ENCODE assay signal across 14 mouse cellular contexts in the genomic region with DNA sequence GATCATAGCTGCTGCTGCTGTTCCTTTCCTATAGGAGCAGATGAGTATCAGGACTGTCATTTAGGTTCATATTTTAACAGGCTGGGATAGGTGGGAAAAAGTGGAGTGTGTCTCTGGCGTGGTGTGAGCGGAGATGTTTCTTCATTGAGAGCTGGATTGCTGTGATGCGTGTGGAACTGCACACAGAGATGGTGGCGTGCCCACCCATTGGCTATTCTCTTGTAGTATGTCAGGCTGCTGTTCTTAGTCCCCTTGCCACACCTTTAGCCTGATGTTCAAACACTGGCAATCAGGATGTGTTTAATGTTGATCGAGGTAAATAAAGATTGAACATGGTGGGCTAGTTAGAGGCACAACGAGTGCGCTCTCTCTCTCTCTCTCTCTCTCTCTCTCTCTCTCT.
"Had no signal": no experiment of that assay in that cellular context is flagged by ENCODE, and none has a peak within 500 bp of the region (broad histone marks: within the 10 kb centered on the region; RNA-seq: fewer than 3 reads in every experiment).

No protein-coding gene starts in this region.

- H3K9ac ChIP-seq: limb, embryonic 12.5 days; liver, embryonic 13.5 days; liver, postnatal 0 days; lung, embryonic 15.5 days; neural tube, embryonic 15.5 days had no signal

- DNase-seq: kidney, postnatal 10 days; kidney, postnatal 4 days; liver; liver, embryonic 13.5 days; liver, postnatal 0 days; lung, postnatal 14 days; midbrain, embryonic 14.5 days; right cerebral cortex, adult 18-20 months had no signal

- H3K36me3 ChIP-seq: limb, embryonic 12.5 days; liver, embryonic 13.5 days; lung, embryonic 15.5 days; midbrain, embryonic 10.5 days; neural tube, embryonic 15.5 days had no signal

- H3K4me2 ChIP-seq: limb, embryonic 12.5 days; liver, embryonic 13.5 days; lung, embryonic 15.5 days; neural tube, embryonic 15.5 days had no signal

- H3K27ac ChIP-seq: layer of hippocampus, adult 2 months; limb, embryonic 12.5 days; liver, embryonic 13.5 days; lung, embryonic 15.5 days; midbrain, embryonic 10.5 days; neural tube, embryonic 15.5 days had no signal

- H3K9me3 ChIP-seq: limb, embryonic 12.5 days; liver, embryonic 13.5 days; lung, embryonic 15.5 days; midbrain, embryonic 10.5 days; neural tube, embryonic 15.5 days had no signal

- H3K4me3 ChIP-seq: layer of hippocampus, adult 2 months; limb, embryonic 12.5 days; liver, embryonic 13.5 days; lung, embryonic 15.5 days; midbrain, embryonic 10.5 days; myocyte; neural tube, embryonic 15.5 days had no signal

- ATAC-seq: liver, postnatal 0 days had no signal

- H3K27me3 ChIP-seq: limb, embryonic 12.5 days; liver, embryonic 13.5 days; lung, embryonic 15.5 days; neural tube, embryonic 15.5 days had no signal
